Mouse (Mus musculus) gastrocnemius, adult 2 months (tissue): Measurements from ENCODE around the gene Tmem50b. TPM values are rescaled to one million over a fixed set of nuclear protein-coding genes. Genes with fewer than 3 reads are reported as not detected.

Experiments used
- DNase-seq: peaks from one replicate; pipeline ENCODE4 v3.0.0; 2022
- H3K27ac ChIP-seq: fragments of 200-600 bp; 2 replicates; pipeline ENCODE4 v1.8.1; 2022; ENCODE audit warnings: mild to moderate bottlenecking
- H3K4me3 ChIP-seq: fragments of 200-600 bp; 2 replicates; pipeline ENCODE4 v1.8.1; 2022; ENCODE audit warnings: mild to moderate bottlenecking, moderate library complexity
- CTCF ChIP-seq: fragments of 200-600 bp; IDR thresholded peaks from 2 replicates; pipeline ENCODE4 v1.8.1; 2022; ENCODE audit warnings: antibody characterized with exemption, mild to moderate bottlenecking, moderate library complexity
- intact Hi-C: fragments of 180-260 bp; cut with DNase I; formaldehyde crosslinking; loops from one replicate; pipeline ENCODE4 v1.15.1; 2025
- total RNA-seq, 2 experiments: library from RNA; stranded (reverse); gene quantifications; 2 replicates each; pipeline ENCODE4 v1.2.3; 2021

Gene Tmem50b
- total RNA-seq, 2 experiments from 2014 or later, result 16.0 to 17.7 TPM

GRCm38 (mm10) chr16:91575151-91575550 is 22.4 kb downstream of the Tmem50b start:
- intact Hi-C loops, result no loop called here
- H3K4me3 ChIP-seq, result no peak overlapping the region
- TF ChIP-seq CTCF, result no peak
- no peak for DNase-seq
- no peak overlapping the region for H3K27ac ChIP-seq

- intact Hi-C loops, result no loop called here
- H3K4me3 ChIP-seq, result no peak overlapping the region
- no peak for TF ChIP-seq CTCF
- DNase-seq, result no peak
- H3K27ac ChIP-seq, result no peak overlapping the region
These were observed 26.5 kb downstream of the Tmem50b start for GRCm38 (mm10) chr16:91571105-91571504.

- intact Hi-C loops, result loop anchor here (10.0 kb wide), 1 partner anchor 214 kb away; no protein-coding TSS in a partner anchor
- no peak for DNase-seq
- no peak overlapping the region for H3K27ac ChIP-seq
- H3K4me3 ChIP-seq, result no peak overlapping the region
- TF ChIP-seq CTCF, result no peak
These were observed 28.6 kb downstream of the Tmem50b start for GRCm38 (mm10) chr16:91568960-91569359.

GRCm38 (mm10) chr16:91566002-91566401 is 31.6 kb downstream of the Tmem50b start:
- no peak for DNase-seq
- Histone ChIP-seq H3K27ac (no peak overlapping the region), H3K4me3 (no peak overlapping the region)
- intact Hi-C loops, result loop anchor here (10.0 kb wide), 1 partner anchor 211 kb away; no protein-coding TSS in a partner anchor
- TF ChIP-seq CTCF, result no peak

GRCm38 (mm10) chr16:91565292-91565951 is 32.2 kb downstream of the Tmem50b start:
- intact Hi-C loops, result loop anchor here (10.0 kb wide), 1 partner anchor 211 kb away; no protein-coding TSS in a partner anchor
- no peak for DNase-seq
- no peak overlapping the region for H3K4me3 ChIP-seq
- no peak overlapping the region for H3K27ac ChIP-seq
- no peak for TF ChIP-seq CTCF

GRCm38 (mm10) chr16:91564580-91565291 is 32.9 kb downstream of the Tmem50b start:
- DNase-seq, result no peak
- H3K27ac ChIP-seq, result no peak overlapping the region
- no peak for TF ChIP-seq CTCF
- no peak overlapping the region for H3K4me3 ChIP-seq
- intact Hi-C loops, result loop anchor here (10.0 kb wide), 1 partner anchor 210 kb away; no protein-coding TSS in a partner anchor

GRCm38 (mm10) chr16:91561541-91562457 is 35.8 kb downstream of the Tmem50b start:
- intact Hi-C loops, result loop anchor here (1.0 to 10.0 kb wide), 2 partner anchors 49 to 207 kb away; no protein-coding TSS in a partner anchor
- Histone ChIP-seq H3K4me3 (no peak overlapping the region), H3K27ac (no peak overlapping the region)
- TF ChIP-seq CTCF, result no peak
- DNase-seq, result no peak

GRCm38 (mm10) chr16:91561099-91561498 is 36.5 kb downstream of the Tmem50b start:
- no peak overlapping the region for H3K4me3 ChIP-seq
- H3K27ac ChIP-seq, result no peak overlapping the region
- DNase-seq, result peak; percentile 46
- intact Hi-C loops, result loop anchor here (1.0 to 10.0 kb wide), 2 partner anchors 49 to 206 kb away; no protein-coding TSS in a partner anchor
- TF ChIP-seq CTCF, result peak; percentile 63

- no peak for TF ChIP-seq CTCF
- Histone ChIP-seq H3K4me3 (no peak overlapping the region), H3K27ac (no peak overlapping the region)
- DNase-seq, result peak; percentile 77
- intact Hi-C loops, result no loop called here
These were observed 39.9 kb downstream of the Tmem50b start for GRCm38 (mm10) chr16:91557693-91558092.

- H3K27ac ChIP-seq, result no peak overlapping the region
- intact Hi-C loops, result no loop called here
- no peak for TF ChIP-seq CTCF
These were observed 40.4 kb downstream of the Tmem50b start for GRCm38 (mm10) chr16:91557214-91557613.

GRCm38 (mm10) chr16:91556659-91557058 is 40.9 kb downstream of the Tmem50b start:
- Histone ChIP-seq H3K4me3 (no peak overlapping the region), H3K27ac (no peak overlapping the region)
- intact Hi-C loops, result no loop called here
- DNase-seq, result no peak
- TF ChIP-seq CTCF, result no peak

More at GRCm38 (mm10) chr16:91557214-91557613, 40.4 kb downstream of the Tmem50b start:
- no peak overlapping the region for H3K4me3 ChIP-seq
- no peak for DNase-seq

- no peak for TF ChIP-seq CTCF
- H3K4me3 ChIP-seq, result no peak overlapping the region
- intact Hi-C loops, result no loop called here
- H3K27ac ChIP-seq, result no peak overlapping the region
- DNase-seq, result no peak
These were observed 42.5 kb downstream of the Tmem50b start for GRCm38 (mm10) chr16:91555017-91555605.
